Mouse (Mus musculus) limb, embryonic 12.5 days (tissue): ENCODE data around the gene Gm10413. TPM values are rescaled to one million over a fixed set of nuclear protein-coding genes. Genes with fewer than 3 reads are reported as not detected.
"Not testable (repeated sequence)": the region's sequence is repeated elsewhere in the genome, so short reads cannot be mapped to it uniquely, and the experiment has no call there.

Experiments
- ATAC-seq: fragments of 200-750 bp; cut with Nextera tagmentation; 2 replicates; pipeline ENCODE4 v1.8.0; 2017; ENCODE audit warnings: low read depth, moderate TSS enrichment; ENCODE audit not compliant: insufficient number of reproducible peaks, insufficient read depth, low FRiP score, low TSS enrichment
- H3K27ac ChIP-seq: fragments of 300-500 bp; sonication (generic); 2 replicates; pipeline ENCODE4 v1.5.1; 2016; ENCODE audit warnings: mild to moderate bottlenecking, moderate library complexity
- H3K27me3 ChIP-seq: fragments of 300-500 bp; sonication (generic); 2 replicates; pipeline ENCODE4 v1.6.1; 2016; ENCODE audit warnings: mild to moderate bottlenecking, moderate library complexity
- H3K36me3 ChIP-seq: fragments of 300-500 bp; sonication (generic); 2 replicates; pipeline ENCODE4 v1.6.1; 2016; ENCODE audit warnings: mild to moderate bottlenecking, moderate library complexity
- H3K4me1 ChIP-seq: fragments of 300-500 bp; sonication (generic); replicated peaks from 2 replicates; pipeline ENCODE4 v1.6.1; 2016
- H3K4me2 ChIP-seq: fragments of 300-500 bp; sonication (generic); 2 replicates; pipeline ENCODE4 v1.6.1; 2016; ENCODE audit warnings: mild to moderate bottlenecking, moderate library complexity
- H3K4me3 ChIP-seq: fragments of 300-500 bp; sonication (generic); replicated peaks from 2 replicates; pipeline ENCODE4 v1.5.1; 2016; ENCODE audit warnings: mild to moderate bottlenecking
- H3K9ac ChIP-seq: fragments of 300-500 bp; sonication (generic); replicated peaks from 2 replicates; pipeline ENCODE4 v1.6.1; 2016; ENCODE audit warnings: mild to moderate bottlenecking, moderate library complexity
- H3K9me3 ChIP-seq: fragments of 300-500 bp; sonication (generic); 2 replicates; pipeline ENCODE4 v1.6.1; 2016; ENCODE audit warnings: mild to moderate bottlenecking, moderate library complexity
- WGBS: fragments of 180-500 bp; shearing (Covaris S2); methylation state at CpG from one replicate; pipeline ENCODE4 v1.1.7; 2016; 5-methylcytosine and 5-hydroxymethylcytosine counted together
- polyA plus RNA-seq: library from polyadenylated mRNA; unstranded; fragments of >200 nt; fragmentation: Nextera tagmentation; extraction: Ambion mirVana; gene quantifications from 2 replicates; pipeline ENCODE4 v1.2.1, GENCODE M21; 2016

Gene Gm10413
- not detected in 2 replicates for polyA plus RNA-seq

DNA sequence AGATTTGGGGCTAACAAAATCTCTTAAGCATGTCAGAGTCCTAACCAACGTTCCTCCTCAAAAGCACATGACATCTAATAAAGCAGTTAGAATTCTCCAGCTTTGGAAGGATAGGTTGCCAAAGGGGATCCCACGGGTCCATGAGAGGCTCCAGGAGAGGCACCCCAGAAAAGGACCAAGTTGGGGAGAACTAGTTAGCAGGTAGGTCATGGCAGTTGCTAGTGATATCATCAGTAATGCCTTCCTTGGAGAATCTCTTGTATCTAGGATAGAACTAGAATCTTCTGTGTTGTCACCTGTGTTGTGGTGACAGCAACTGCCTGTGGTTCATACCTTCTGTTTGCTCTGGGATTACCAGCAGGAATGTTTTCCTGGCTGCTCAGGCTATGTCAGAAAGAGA lies at the start of gene Gm10413:
Gm10413 (plus strand) TSS at position 301 of the 400 bp plus-strand sequence.
- not testable (repeated sequence) for H3K36me3 ChIP-seq, H3K4me3 ChIP-seq, H3K27ac ChIP-seq, ATAC-seq, H3K4me2 ChIP-seq, H3K9ac ChIP-seq, H3K9me3 ChIP-seq, H3K4me1 ChIP-seq, H3K27me3 ChIP-seq
- no CpG with 5 or more reads among the region's 2 CpGs for WGBS

- H3K9me3 ChIP-seq, H3K36me3 ChIP-seq, H3K4me1 ChIP-seq, H3K4me3 ChIP-seq, H3K9ac ChIP-seq, H3K27ac ChIP-seq, H3K4me2 ChIP-seq, H3K27me3 ChIP-seq, ATAC-seq: not testable (repeated sequence)
- no CpG with 5 or more reads among the region's 32 CpGs for WGBS
Measured at GRCm38 (mm10) chr14:3412314-3412713, 17.4 kb downstream of the Gm10413 start, which contains the start of gene Gm10409. Gene Gm10409 (plus strand): TSS chr14:3412614.

- H3K4me3 ChIP-seq, H3K27ac ChIP-seq, ATAC-seq, H3K9ac ChIP-seq, H3K27me3 ChIP-seq, H3K4me1 ChIP-seq, H3K36me3 ChIP-seq, H3K4me2 ChIP-seq, H3K9me3 ChIP-seq: not testable (repeated sequence)
- WGBS = no CpG with 5 or more reads among the region's 2 CpGs
Measured at GRCm38 (mm10) chr14:3427803-3428202, 32.9 kb downstream of the Gm10413 start, which contains the start of gene Gm3005. Gene Gm3005 (plus strand): TSS chr14:3428103.

DNA sequence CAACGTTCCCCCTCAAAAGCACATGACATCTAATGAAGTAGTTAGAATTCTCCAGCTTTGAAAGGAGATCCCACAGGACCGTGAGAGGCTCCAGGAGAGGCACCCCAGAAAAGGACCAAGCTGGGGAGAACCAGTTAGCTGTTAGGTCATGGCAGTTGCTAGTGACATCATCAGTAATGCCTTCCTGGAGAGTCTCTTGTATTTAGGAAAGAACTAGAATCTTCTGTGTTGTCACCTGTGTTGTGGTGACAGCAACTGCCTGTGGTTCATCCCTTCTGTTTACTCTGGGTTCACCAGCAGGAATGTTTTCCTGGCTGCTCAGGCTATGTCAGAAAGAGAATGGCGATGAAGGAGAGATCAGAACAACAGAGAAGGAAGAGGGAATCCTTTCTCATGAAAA lies 54.2 kb downstream of the Gm10413 start, which contains the start of gene Gm10408:
Gm10408 (plus strand) TSS at position 301 of the 400 bp plus-strand sequence.
- H3K4me2 ChIP-seq, H3K9ac ChIP-seq, H3K27me3 ChIP-seq, H3K9me3 ChIP-seq, H3K27ac ChIP-seq, H3K4me3 ChIP-seq, ATAC-seq, H3K36me3 ChIP-seq, H3K4me1 ChIP-seq: not testable (repeated sequence)
- WGBS = no CpG with 5 or more reads among the region's 3 CpGs

Other genes with a start within 250 kb of the Gm10413 start
- gene Gm5795, start 206.8 kb upstream of the Gm10413 start, polyA plus RNA-seq = not detected in 2 replicates
- gene D830030K20Rik, start 186.6 kb upstream of the Gm10413 start, polyA plus RNA-seq = 5.4 and 6.8 TPM in 2 replicates
- not detected in 2 replicates for gene Gm2956, start 62.5 kb upstream of the Gm10413 start, polyA plus RNA-seq
- 0.97 and 1.4 TPM in 2 replicates for gene Gm10409, start 17.5 kb downstream of the Gm10413 start, polyA plus RNA-seq
- 0.44 and 0.99 TPM in 2 replicates for gene Gm3005, start 33.0 kb downstream of the Gm10413 start, polyA plus RNA-seq
- gene Gm10408, start 54.3 kb downstream of the Gm10413 start, polyA plus RNA-seq = not detected in 2 replicates
- not detected in 2 replicates for gene Gm3012, start 239.4 kb downstream of the Gm10413 start, polyA plus RNA-seq